Mouse (Mus musculus): ENCODE measurements at regions not wholly inside any gene's neighbourhood (a gene's known extent, or its start where the extent isn't known, plus 50 kb on each side); places are given as distances from the start of the nearest gene placed in this dataset.
A peak's percentile ranks its signal among the peaks of the same experiment; 100 is the strongest.

- H3K4me3 ChIP-seq (ENCODE audit: insufficient read depth, low read length), result no peak overlapping the region
- TF ChIP-seq CTCF (IDR thresholded peaks at IDR 0.05; ENCODE audit: low read depth, low read length) (no peak), POLR2A (IDR thresholded peaks at IDR 0.05; ENCODE audit: borderline replicate concordance, low read depth, low read length) (no peak)
These were observed 198.2 kb downstream of the Pax3 start for GRCm38 (mm10) chr1:77998727-77999126.

GRCm38 (mm10) chr1:77981528-77981927 is 215.4 kb downstream of the Pax3 start:
- no peaks in the 10 kb centered on the region for H3K4me1 ChIP-seq (ENCODE audit: control insufficient read depth, insufficient read depth, low read length)
- H3K4me3 ChIP-seq (ENCODE audit: insufficient read depth, low read length), result no peak overlapping the region
- no peak for TF ChIP-seq POLR2A (IDR thresholded peaks at IDR 0.05; ENCODE audit: borderline replicate concordance, low read depth, low read length)
- no peak for TF ChIP-seq CTCF (IDR thresholded peaks at IDR 0.05; ENCODE audit: low read depth, low read length)
- no peak overlapping the region for H3K27ac ChIP-seq (ENCODE audit: insufficient read depth, low read depth, low read length)

More at GRCm38 (mm10) chr1:77998727-77999126, 198.2 kb downstream of the Pax3 start:
- Histone ChIP-seq H3K4me1 (ENCODE audit: control insufficient read depth, insufficient read depth, low read length) (no peaks in the 10 kb centered on the region), H3K27ac (ENCODE audit: insufficient read depth, low read depth, low read length) (no peak overlapping the region)

- Histone ChIP-seq H3K27ac (ENCODE audit: insufficient read depth, low read depth, low read length) (no peak overlapping the region), H3K4me3 (ENCODE audit: insufficient read depth, low read length) (no peak overlapping the region), H3K4me1 (ENCODE audit: control insufficient read depth, insufficient read depth, low read length) (no peaks in the 10 kb centered on the region)
- TF ChIP-seq POLR2A (IDR thresholded peaks at IDR 0.05; ENCODE audit: borderline replicate concordance, low read depth, low read length) (no peak), CTCF (IDR thresholded peaks at IDR 0.05; ENCODE audit: low read depth, low read length) (peak; percentile 71)
These were observed 218.2 kb downstream of the Pax3 start for GRCm38 (mm10) chr1:77978696-77979095.

GRCm38 (mm10) chr1:77975941-77976340 is 221.0 kb downstream of the Pax3 start:
- TF ChIP-seq CTCF (IDR thresholded peaks at IDR 0.05; ENCODE audit: low read depth, low read length) (no peak), POLR2A (IDR thresholded peaks at IDR 0.05; ENCODE audit: borderline replicate concordance, low read depth, low read length) (no peak)
- Histone ChIP-seq H3K27ac (ENCODE audit: insufficient read depth, low read depth, low read length) (no peak overlapping the region), H3K4me3 (ENCODE audit: insufficient read depth, low read length) (no peak overlapping the region), H3K4me1 (ENCODE audit: control insufficient read depth, insufficient read depth, low read length) (no peaks in the 10 kb centered on the region)

- Histone ChIP-seq H3K27ac (ENCODE audit: insufficient read depth, low read depth, low read length) (no peak overlapping the region), H3K4me1 (ENCODE audit: control insufficient read depth, insufficient read depth, low read length) (no peaks in the 10 kb centered on the region), H3K4me3 (ENCODE audit: insufficient read depth, low read length) (no peak overlapping the region)
- TF ChIP-seq CTCF (IDR thresholded peaks at IDR 0.05; ENCODE audit: low read depth, low read length) (peak; percentile 52; the same call in 1 of the 2 replicates), POLR2A (IDR thresholded peaks at IDR 0.05; ENCODE audit: borderline replicate concordance, low read depth, low read length) (no peak)
These were observed 224.6 kb downstream of the Pax3 start for GRCm38 (mm10) chr1:77972301-77972717.

- no peak for TF ChIP-seq POLR2A (IDR thresholded peaks at IDR 0.05; ENCODE audit: borderline replicate concordance, low read depth, low read length)
- no peak for TF ChIP-seq CTCF (IDR thresholded peaks at IDR 0.05; ENCODE audit: low read depth, low read length)
- Histone ChIP-seq H3K4me1 (ENCODE audit: control insufficient read depth, insufficient read depth, low read length) (no peaks in the 10 kb centered on the region), H3K4me3 (ENCODE audit: insufficient read depth, low read length) (no peak overlapping the region), H3K27ac (ENCODE audit: insufficient read depth, low read depth, low read length) (no peak overlapping the region)
These were observed 232.1 kb downstream of the Pax3 start for GRCm38 (mm10) chr1:77964656-77965335.

- H3K4me1 ChIP-seq (ENCODE audit: control insufficient read depth, insufficient read depth, low read length), result no peaks in the 10 kb centered on the region
- H3K4me3 ChIP-seq (ENCODE audit: insufficient read depth, low read length), result no peak overlapping the region
- TF ChIP-seq CTCF (IDR thresholded peaks at IDR 0.05; ENCODE audit: low read depth, low read length) (no peak), POLR2A (IDR thresholded peaks at IDR 0.05; ENCODE audit: borderline replicate concordance, low read depth, low read length) (no peak)
- H3K27ac ChIP-seq (ENCODE audit: insufficient read depth, low read depth, low read length), result no peak overlapping the region
These were observed 237.6 kb downstream of the Pax3 start for GRCm38 (mm10) chr1:77959309-77959708.

- H3K4me1 ChIP-seq (ENCODE audit: control insufficient read depth, insufficient read depth, low read length), result no peaks in the 10 kb centered on the region
- no peak for TF ChIP-seq CTCF (IDR thresholded peaks at IDR 0.05; ENCODE audit: low read depth, low read length)
- no peak for TF ChIP-seq POLR2A (IDR thresholded peaks at IDR 0.05; ENCODE audit: borderline replicate concordance, low read depth, low read length)
- H3K27ac ChIP-seq (ENCODE audit: insufficient read depth, low read depth, low read length), result no peak overlapping the region
- no peak overlapping the region for H3K4me3 ChIP-seq (ENCODE audit: insufficient read depth, low read length)
These were observed 239.7 kb downstream of the Pax3 start for GRCm38 (mm10) chr1:77957156-77957767.

GRCm38 (mm10) chr1:77947894-77948293 is 249.0 kb downstream of the Pax3 start:
- Histone ChIP-seq H3K27ac (ENCODE audit: insufficient read depth, low read depth, low read length) (no peak overlapping the region), H3K4me1 (ENCODE audit: control insufficient read depth, insufficient read depth, low read length) (no peaks in the 10 kb centered on the region), H3K4me3 (ENCODE audit: insufficient read depth, low read length) (no peak overlapping the region)
- TF ChIP-seq POLR2A (IDR thresholded peaks at IDR 0.05; ENCODE audit: borderline replicate concordance, low read depth, low read length), result no peak
- no peak for TF ChIP-seq CTCF (IDR thresholded peaks at IDR 0.05; ENCODE audit: low read depth, low read length)

- H3K4me1 ChIP-seq (ENCODE audit: control insufficient read depth, insufficient read depth, low read length), result no peaks in the 10 kb centered on the region
- TF ChIP-seq CTCF (IDR thresholded peaks at IDR 0.05; ENCODE audit: low read depth, low read length) (no peak), POLR2A (IDR thresholded peaks at IDR 0.05; ENCODE audit: borderline replicate concordance, low read depth, low read length) (no peak)
- no peak overlapping the region for H3K27ac ChIP-seq (ENCODE audit: insufficient read depth, low read depth, low read length)
- no peak overlapping the region for H3K4me3 ChIP-seq (ENCODE audit: insufficient read depth, low read length)
These were observed 252.6 kb downstream of the Pax3 start for GRCm38 (mm10) chr1:77944327-77944645.

All from bone marrow macrophage, adult 2 months (primary cell).